Mouse (Mus musculus) ES-E14 (cell line): Measurements from ENCODE around the gene Rbfox1. TPM values are rescaled to one million over a fixed set of nuclear protein-coding genes. Genes with fewer than 3 reads are reported as not detected.

ENCODE experiments used
- DNase-seq: peaks from one replicate; pipeline ENCODE4 v3.0.0-alpha.2; 2013; ENCODE audit warnings: low read depth, low spot score
- H3K27ac ChIP-seq: 2 replicates; pipeline ENCODE4 v1.5.1; 2012; ENCODE audit warnings: low read depth, mild to moderate bottlenecking, low read length, moderate library complexity, mixed read lengths; ENCODE audit not compliant: poor library complexity, insufficient read depth, severe bottlenecking
- H3K36me3 ChIP-seq: 2 replicates; pipeline ENCODE4 v1.6.1; 2012; ENCODE audit warnings: mild to moderate bottlenecking, low read length, moderate library complexity, mixed read lengths; ENCODE audit not compliant: control insufficient read depth, poor library complexity, insufficient read depth, severe bottlenecking
- H3K4me1 ChIP-seq, 2 experiments: fragments of 150-350 bp in 1 of 2; sonication (generic) in 1 of 2; 2 replicates each; pipeline ENCODE4 v1.6.1; 2012; ENCODE audit warnings: low read length in 2 of 2, mild to moderate bottlenecking in 1 of 2, mixed read lengths in 1 of 2; ENCODE audit not compliant: control insufficient read depth in 2 of 2, insufficient read depth in 2 of 2, poor library complexity in 1 of 2
- H3K4me3 ChIP-seq, 2 experiments: fragments of 150-350 bp in 1 of 2; sonication (generic) in 1 of 2; 2 replicates each; pipeline ENCODE4 v1.5.1; 2012; ENCODE audit warnings: low read length in 2 of 2, low read depth in 1 of 2, mild to moderate bottlenecking in 1 of 2, mixed read lengths in 1 of 2; ENCODE audit not compliant: insufficient read depth in 1 of 2, poor library complexity in 1 of 2, severe bottlenecking in 1 of 2
- H3K9ac ChIP-seq: 2 replicates; pipeline ENCODE4 v1.6.1; 2012; ENCODE audit warnings: low read depth, mild to moderate bottlenecking, low read length, mixed read lengths; ENCODE audit not compliant: poor library complexity, insufficient read depth, severe bottlenecking
- H3K9me3 ChIP-seq: fragments of 150-350 bp; sonication (generic); 2 replicates; pipeline ENCODE4 v1.6.1; 2012; ENCODE audit warnings: low read depth, mild to moderate bottlenecking, low read length; ENCODE audit not compliant: control insufficient read depth, insufficient read depth
- CHD2 ChIP-seq: IDR thresholded peaks from 2 replicates; pipeline ENCODE4 v1.6.1; 2014; ENCODE audit warnings: mild to moderate bottlenecking, low read depth, low read length, inconsistent platforms
- HCFC1 ChIP-seq: IDR thresholded peaks from 2 replicates; pipeline ENCODE4 v1.6.1; 2012; ENCODE audit warnings: low read length, inconsistent platforms, borderline replicate concordance; ENCODE audit not compliant: insufficient read depth
- MAFK ChIP-seq: IDR thresholded peaks from 2 replicates; pipeline ENCODE4 v1.6.1; 2014; ENCODE audit warnings: mild to moderate bottlenecking, low read depth, low read length, inconsistent platforms; ENCODE audit not compliant: insufficient read depth
- ZC3H11A ChIP-seq: IDR thresholded peaks from 2 replicates; pipeline ENCODE4 v1.6.1; 2012; ENCODE audit warnings: low read depth, mild to moderate bottlenecking, inconsistent platforms, low read length, borderline replicate concordance
- ZNF384 ChIP-seq: IDR thresholded peaks from 2 replicates; pipeline ENCODE4 v1.6.1; 2012; ENCODE audit warnings: low read depth, low read length, inconsistent platforms
- in situ Hi-C, 2 experiments: fragments of 600-800 bp; cut with MboI; formaldehyde crosslinking; loops; one replicate each; pipeline ENCODE4 v1.15.1; 2025; ENCODE audit warnings: low sequenced_read_pairs in 2 of 2, inconsistent platforms in 1 of 2; ENCODE audit not compliant: unreplicated experiment in 2 of 2
- total RNA-seq: library from RNA; depleted of rRNA; stranded (reverse); fragments of 300-350 nt; gene quantifications from 2 replicates; pipeline ENCODE4 v1.2.3, GENCODE M21; 2012

Rbfox1 gene
- total RNA-seq, 1 experiment, result 0.18 TPM

GRCm38 (mm10) chr16:6883798-6884197 lies 998.6 kb downstream of the Rbfox1 start:
- TF ChIP-seq HCFC1 (no peak), MAFK (no peak), ZNF384 (no peak), CHD2 (no peak), ZC3H11A (no peak)
- no peak overlapping the region for H3K27ac ChIP-seq
- DNase-seq, result no peak
- H3K4me3 ChIP-seq, result no peak overlapping the region
- H3K4me1 ChIP-seq, result peaks cover 0 to 8% of the 10 kb centered on the region in 2 experiments; a peak in 2 of 4 replicates
- in situ Hi-C loops, result no loop called here
- no peak overlapping the region for H3K9ac ChIP-seq
- no peaks in the 10 kb centered on the region for H3K36me3 ChIP-seq
- no peaks in the 10 kb centered on the region for H3K9me3 ChIP-seq

- no peak for DNase-seq
- Histone ChIP-seq H3K27ac (no peak overlapping the region), H3K4me1 (peaks cover 0 to 8% of the 10 kb centered on the region in 2 experiments; a peak in 2 of 4 replicates), H3K9ac (no peak overlapping the region), H3K4me3 (no peak overlapping the region), H3K9me3 (no peaks in the 10 kb centered on the region), H3K36me3 (no peaks in the 10 kb centered on the region)
- in situ Hi-C loops, result no loop called here
- TF ChIP-seq MAFK, result no peak
- TF ChIP-seq HCFC1, result no peak
- no peak for TF ChIP-seq ZNF384
- TF ChIP-seq ZC3H11A, result no peak
- TF ChIP-seq CHD2, result no peak
Observed at GRCm38 (mm10) chr16:6885617-6886016, 1000.5 kb downstream of the Rbfox1 start.

- H3K9me3 ChIP-seq, result no peaks in the 10 kb centered on the region
- TF ChIP-seq MAFK, result no peak
- H3K4me1 ChIP-seq, result peaks cover 0 to 8% of the 10 kb centered on the region in 2 experiments; a peak in 2 of 4 replicates
- H3K27ac ChIP-seq, result no peak overlapping the region
- in situ Hi-C loops, result no loop called here
- DNase-seq, result no peak
- H3K36me3 ChIP-seq, result no peaks in the 10 kb centered on the region
- H3K4me3 ChIP-seq, result no peak overlapping the region
- no peak overlapping the region for H3K9ac ChIP-seq
Observed at GRCm38 (mm10) chr16:6889221-6889620, 1004.1 kb downstream of the Rbfox1 start.

GRCm38 (mm10) chr16:6897734-6898133 lies 1012.6 kb downstream of the Rbfox1 start:
- no peak overlapping the region for H3K4me3 ChIP-seq
- H3K36me3 ChIP-seq, result no peaks in the 10 kb centered on the region
- no peak overlapping the region for H3K9ac ChIP-seq
- H3K27ac ChIP-seq, result no peak overlapping the region
- TF ChIP-seq MAFK (no peak), ZC3H11A (no peak), ZNF384 (no peak), HCFC1 (no peak), CHD2 (no peak)
- DNase-seq, result no peak
- no peaks in the 10 kb centered on the region for H3K4me1 ChIP-seq
- in situ Hi-C loops, result no loop called here
- H3K9me3 ChIP-seq, result no peaks in the 10 kb centered on the region

- no peak overlapping the region for H3K27ac ChIP-seq
- H3K9me3 ChIP-seq, result no peaks in the 10 kb centered on the region
- H3K9ac ChIP-seq, result no peak overlapping the region
- DNase-seq, result no peak
- no peaks in the 10 kb centered on the region for H3K4me1 ChIP-seq
- TF ChIP-seq ZNF384 (no peak), HCFC1 (no peak), MAFK (no peak), CHD2 (no peak), ZC3H11A (no peak)
- no peaks in the 10 kb centered on the region for H3K36me3 ChIP-seq
- H3K4me3 ChIP-seq, result no peak overlapping the region
- in situ Hi-C loops, result no loop called here
Observed at GRCm38 (mm10) chr16:6900006-6900405, 1014.9 kb downstream of the Rbfox1 start.
